Mouse (Mus musculus) liver, embryonic 16.5 days (tissue): ENCODE data around the gene Patz1. TPM values are rescaled to one million over a fixed set of nuclear protein-coding genes. Genes with fewer than 3 reads are reported as not detected.

Experiments used
- ATAC-seq: fragments of 200-750 bp; cut with Nextera tagmentation; 2 replicates; pipeline ENCODE4 v1.8.0; 2017; ENCODE audit warnings: low read depth, mild to moderate bottlenecking, moderate number of reproducible peaks, moderate library complexity
- H3K27ac ChIP-seq: fragments of 300-500 bp; sonication (generic); 2 replicates; pipeline ENCODE4 v1.5.1; 2014; ENCODE audit warnings: mild to moderate bottlenecking, low read length
- H3K27me3 ChIP-seq: fragments of 300-500 bp; sonication (generic); 2 replicates; pipeline ENCODE4 v1.6.1; 2014; ENCODE audit warnings: low read depth, low read length, mixed read lengths; ENCODE audit not compliant: control insufficient read depth, insufficient read depth
- H3K36me3 ChIP-seq: fragments of 300-500 bp; sonication (generic); 2 replicates; pipeline ENCODE4 v1.6.1; 2014; ENCODE audit warnings: mild to moderate bottlenecking; ENCODE audit not compliant: control insufficient read depth, insufficient read depth
- H3K4me1 ChIP-seq: fragments of 300-500 bp; sonication (generic); 2 replicates; pipeline ENCODE4 v1.6.1; 2014; ENCODE audit warnings: low read depth, low read length, mixed read lengths; ENCODE audit not compliant: control insufficient read depth
- H3K4me2 ChIP-seq: fragments of 300-500 bp; sonication (generic); 2 replicates; pipeline ENCODE4 v1.6.1; 2014; ENCODE audit warnings: low read depth, low read length, mixed read lengths
- H3K4me3 ChIP-seq: fragments of 300-500 bp; sonication (generic); 2 replicates; pipeline ENCODE4 v1.5.1; 2014; ENCODE audit warnings: low read depth, mild to moderate bottlenecking, low read length
- H3K9ac ChIP-seq: fragments of 300-500 bp; sonication (generic); 2 replicates; pipeline ENCODE4 v1.6.1; 2014; ENCODE audit warnings: low read depth, low read length
- H3K9me3 ChIP-seq: fragments of 300-500 bp; sonication (generic); replicated peaks from 2 replicates; pipeline ENCODE4 v1.6.1; 2016; ENCODE audit warnings: low read length; ENCODE audit not compliant: control insufficient read depth
- WGBS: fragments of 180-500 bp; shearing (Covaris S2); extraction: QIAGEN DNeasy Blood & Tissue Kit; methylation state at CpG from one replicate; pipeline ENCODE4 v1.1.7; 2014; ENCODE audit not compliant: insufficient replicate concordance; 5-methylcytosine and 5-hydroxymethylcytosine counted together
- polyA plus RNA-seq: library from polyadenylated mRNA; unstranded; fragments of >200 nt; fragmentation: Nextera tagmentation; extraction: Ambion mirVana; gene quantifications from 2 replicates; pipeline ENCODE4 v1.2.1, GENCODE M21; 2015

Gene Patz1
- polyA plus RNA-seq, 1 experiment from 2014 or later, result 9.2 TPM

GRCm38 (mm10) chr11:3297871-3298812, 9.5 kb downstream of the Patz1 start:
- peaks cover 35% of the 10 kb centered on the region for H3K36me3 ChIP-seq
- no peak for ATAC-seq
- WGBS, result 59% methylated on average over 10 of the region's 10 CpGs

GRCm38 (mm10) chr11:3298813-3299185, 10.1 kb downstream of the Patz1 start:
- 76% methylated on average over 14 of the region's 14 CpGs for WGBS
- Histone ChIP-seq H3K36me3 (peaks cover 35% of the 10 kb centered on the region), H3K27me3 (no peaks in the 10 kb centered on the region), H3K9me3 (no peaks in the 10 kb centered on the region), H3K27ac (no peak overlapping the region), H3K9ac (no peak overlapping the region), H3K4me3 (no peak overlapping the region), H3K4me2 (no peak overlapping the region), H3K4me1 (peaks cover 12% of the 10 kb centered on the region)
- no peak for ATAC-seq

More at GRCm38 (mm10) chr11:3297871-3298812, 9.5 kb downstream of the Patz1 start:
- no peak overlapping the region for H3K4me2 ChIP-seq
- H3K27ac ChIP-seq, result no peak overlapping the region
- H3K27me3 ChIP-seq, result no peaks in the 10 kb centered on the region
- H3K9ac ChIP-seq, result no peak overlapping the region
- no peak overlapping the region for H3K4me3 ChIP-seq
- H3K9me3 ChIP-seq, result no peaks in the 10 kb centered on the region
- H3K4me1 ChIP-seq, result peaks cover 19% of the 10 kb centered on the region

DNA sequence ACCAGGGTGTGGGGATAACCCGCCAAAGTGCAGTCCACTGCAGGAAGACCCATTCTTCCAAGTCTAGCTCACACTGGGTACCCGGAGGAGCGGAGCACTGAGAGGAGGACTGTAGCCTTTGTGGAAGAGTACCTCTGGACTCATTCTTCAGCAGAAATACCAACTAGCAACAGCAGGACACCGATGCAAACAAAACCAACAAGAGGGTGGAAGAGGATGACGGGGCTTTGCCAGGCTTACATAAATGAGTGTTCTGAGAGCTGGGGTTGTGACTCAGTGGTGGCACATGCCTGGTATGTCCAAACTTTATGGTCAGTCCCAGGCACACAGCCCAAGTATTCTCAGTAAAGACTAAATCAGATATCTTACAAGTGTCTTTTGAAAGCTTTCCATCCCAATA, 12.4 kb downstream of the Patz1 start:
- Histone ChIP-seq H3K4me3 (no peak overlapping the region), H3K27me3 (no peaks in the 10 kb centered on the region), H3K4me2 (no peak overlapping the region), H3K36me3 (peaks cover 32% of the 10 kb centered on the region), H3K9ac (no peak overlapping the region), H3K27ac (no peak overlapping the region), H3K4me1 (no peaks in the 10 kb centered on the region; the same call in 1 of the 2 replicates), H3K9me3 (no peaks in the 10 kb centered on the region)
- WGBS, result 73% methylated on average over 5 of the region's 5 CpGs
- no peak for ATAC-seq

DNA sequence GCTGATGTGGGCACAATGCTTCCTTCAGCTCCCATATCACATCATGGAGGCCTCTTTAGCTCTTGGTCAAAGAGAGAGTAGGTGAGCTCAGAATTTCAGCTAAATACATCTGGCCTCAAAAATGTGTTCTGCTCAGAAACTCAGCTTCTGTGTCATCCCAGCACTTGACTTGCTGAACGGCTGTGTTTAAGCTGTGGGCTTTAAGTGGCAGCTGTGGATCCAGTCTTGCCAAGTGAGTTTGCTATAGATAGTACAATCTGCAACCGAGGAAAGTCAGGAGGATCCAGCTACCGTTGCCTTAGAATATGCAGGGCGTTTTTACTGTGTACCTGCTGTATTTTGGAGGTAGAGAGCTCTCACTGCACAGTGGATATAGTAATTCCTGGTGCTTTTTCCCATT, 13.7 kb downstream of the Patz1 start:
- Histone ChIP-seq H3K36me3 (peaks cover 38% of the 10 kb centered on the region), H3K9ac (no peak overlapping the region), H3K27ac (no peak overlapping the region), H3K27me3 (no peaks in the 10 kb centered on the region), H3K4me2 (no peak overlapping the region), H3K4me1 (no peaks in the 10 kb centered on the region; the same call in 1 of the 2 replicates), H3K4me3 (no peak overlapping the region), H3K9me3 (no peaks in the 10 kb centered on the region)
- WGBS, result 77% methylated on average over 4 of the region's 4 CpGs
- ATAC-seq, result no peak

DNA sequence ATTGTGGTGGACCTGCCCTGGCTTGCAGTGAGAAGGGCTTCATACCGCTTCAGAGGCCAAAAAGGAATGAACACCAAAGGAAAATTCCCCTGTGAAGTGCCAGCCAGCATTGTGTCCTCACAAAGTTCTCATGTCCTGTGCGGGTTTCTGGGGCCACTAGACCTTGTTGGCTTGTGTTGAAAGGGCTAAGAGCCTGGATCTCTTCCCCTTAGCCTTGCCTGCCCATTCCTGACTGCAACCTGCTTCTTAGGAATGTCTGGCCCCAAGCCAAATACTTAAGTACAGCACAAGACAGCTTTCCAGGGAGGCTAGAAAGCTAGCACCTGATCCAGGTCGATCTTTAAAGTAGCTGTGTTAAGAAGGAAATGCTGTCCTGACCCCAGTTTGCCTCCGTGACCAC, 14.1 kb downstream of the Patz1 start:
- H3K4me1 ChIP-seq, result no peaks in the 10 kb centered on the region; the same call in 1 of the 2 replicates
- no peak overlapping the region for H3K4me3 ChIP-seq
- WGBS, result 76% methylated on average over 4 of the region's 4 CpGs
- peaks cover 42% of the 10 kb centered on the region for H3K36me3 ChIP-seq
- H3K27ac ChIP-seq, result no peak overlapping the region
- no peak for ATAC-seq
- H3K27me3 ChIP-seq, result no peaks in the 10 kb centered on the region
- no peak overlapping the region for H3K4me2 ChIP-seq
- H3K9ac ChIP-seq, result no peak overlapping the region
- no peaks in the 10 kb centered on the region for H3K9me3 ChIP-seq

GRCm38 (mm10) chr11:3305821-3306220, 17.1 kb downstream of the Patz1 start:
- Histone ChIP-seq H3K27me3 (no peaks in the 10 kb centered on the region), H3K9me3 (no peaks in the 10 kb centered on the region), H3K4me1 (peaks cover 4% of the 10 kb centered on the region), H3K27ac (no peak overlapping the region), H3K9ac (no peak overlapping the region), H3K36me3 (peaks cover 46% of the 10 kb centered on the region), H3K4me2 (no peak overlapping the region), H3K4me3 (no peak overlapping the region)
- 75% methylated on average over 4 of the region's 4 CpGs for WGBS
- ATAC-seq, result no peak

DNA sequence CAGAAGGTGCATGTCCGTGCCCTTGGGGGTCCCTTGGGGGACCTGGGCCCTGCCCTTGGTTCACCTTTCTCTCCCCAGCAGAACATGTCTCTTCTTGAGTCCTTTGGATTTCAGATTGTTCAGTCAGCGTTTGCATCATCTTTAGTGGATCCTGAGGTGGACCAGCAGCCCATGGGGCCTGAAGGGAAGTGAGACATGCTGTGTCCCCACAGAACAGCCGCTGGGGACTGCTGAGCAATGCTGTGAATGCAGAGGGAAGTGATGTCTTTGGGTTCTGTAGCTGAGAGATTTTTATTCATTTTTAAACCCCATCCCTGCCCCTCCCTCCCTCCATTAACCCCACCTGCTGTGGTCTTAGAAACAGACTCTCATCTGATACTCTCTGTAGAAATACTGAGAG, 19.2 kb downstream of the Patz1 start:
- Histone ChIP-seq H3K9me3 (no peaks in the 10 kb centered on the region), H3K36me3 (peaks cover 38% of the 10 kb centered on the region), H3K4me1 (peaks cover 8% of the 10 kb centered on the region), H3K27me3 (no peaks in the 10 kb centered on the region), H3K4me3 (no peak overlapping the region), H3K4me2 (no peak overlapping the region), H3K27ac (no peak overlapping the region), H3K9ac (no peak overlapping the region)
- WGBS, result 69% methylated on average over 3 of the region's 3 CpGs
- no peak for ATAC-seq

DNA sequence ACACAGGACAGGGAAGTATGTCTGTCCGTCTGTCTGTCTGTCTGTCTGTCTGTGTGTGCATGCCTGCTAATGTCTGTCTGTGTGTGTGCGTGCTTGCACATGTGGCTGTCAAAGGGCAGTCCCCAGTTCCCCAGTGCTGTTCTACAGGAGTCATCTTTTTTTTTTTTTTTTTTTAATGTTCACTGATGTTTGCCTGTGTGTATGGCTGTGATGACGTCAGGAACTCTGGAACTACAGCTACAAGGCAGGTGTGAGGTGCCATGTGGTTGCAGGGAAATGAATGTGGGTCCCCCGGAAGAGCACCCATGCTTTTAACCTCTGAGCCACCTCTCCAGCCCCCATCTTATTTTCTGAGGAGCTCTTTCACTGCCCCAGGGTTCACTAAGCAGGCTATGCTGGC, 21.2 kb downstream of the Patz1 start:
- ATAC-seq, result no peak
- Histone ChIP-seq H3K9ac (no peak overlapping the region), H3K4me3 (no peak overlapping the region), H3K27ac (no peak overlapping the region), H3K27me3 (no peaks in the 10 kb centered on the region), H3K4me1 (peaks cover 15% of the 10 kb centered on the region), H3K9me3 (no peaks in the 10 kb centered on the region), H3K4me2 (no peak overlapping the region), H3K36me3 (peaks cover 31% of the 10 kb centered on the region)
- 72% methylated on average over 4 of the region's 4 CpGs for WGBS
